Mouse (Mus musculus): Measurements from ENCODE around the gene Ube4b.
A peak's percentile ranks its signal among the peaks of the same experiment; 100 is the strongest.
"Not testable (repeated sequence)": the region's sequence is repeated elsewhere in the genome, so short reads cannot be mapped to it uniquely, and the experiment has no call there.

Gene Ube4b

DNA sequence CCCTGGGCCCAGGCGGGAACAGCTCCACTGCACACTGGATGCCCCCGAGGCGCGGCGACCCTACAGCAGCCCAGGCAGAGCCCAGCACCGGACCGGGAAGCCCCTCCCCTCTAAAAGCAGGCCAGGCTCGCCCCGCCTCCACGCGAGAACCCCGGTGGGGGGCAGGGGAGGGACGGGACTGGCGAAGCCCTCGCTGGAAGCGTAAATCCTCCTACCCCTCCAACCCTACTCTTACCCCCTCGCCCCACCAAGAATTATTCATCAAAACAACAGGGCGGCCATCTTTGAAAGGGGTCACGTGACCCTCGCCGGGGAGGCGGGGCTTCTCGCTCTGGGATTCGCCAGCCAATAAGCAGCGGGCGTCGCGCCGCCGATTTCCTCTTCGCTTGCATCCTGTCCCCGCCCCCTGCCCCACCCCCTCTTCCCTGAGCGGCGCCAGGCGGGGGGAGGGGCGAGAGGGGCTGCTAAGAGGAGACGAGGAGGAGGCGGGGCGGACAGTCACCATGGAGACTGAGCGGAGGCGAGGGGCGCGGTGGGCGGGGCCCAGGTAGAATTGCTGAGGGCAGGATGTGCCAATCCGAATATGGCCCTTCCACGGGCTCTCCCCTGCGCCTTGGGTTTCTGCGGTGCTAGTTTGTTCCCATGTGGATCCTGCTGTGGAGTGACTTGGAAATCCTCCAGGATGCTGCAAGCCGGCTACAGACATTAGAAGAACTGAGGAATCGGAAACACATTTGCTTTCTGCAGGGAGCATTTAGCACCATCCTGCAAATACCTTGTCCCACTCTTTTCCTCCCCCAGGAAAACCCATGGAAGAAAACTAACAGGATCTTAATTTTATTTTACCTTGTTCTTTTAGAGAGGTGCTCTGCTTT is at the start of gene Ube4b:
Gene Ube4b (minus strand): TSS at position 425 of the 875 bp plus-strand sequence.
- DNase-seq (ENCODE audit: low spot score) = peak; percentile 99

DNA sequence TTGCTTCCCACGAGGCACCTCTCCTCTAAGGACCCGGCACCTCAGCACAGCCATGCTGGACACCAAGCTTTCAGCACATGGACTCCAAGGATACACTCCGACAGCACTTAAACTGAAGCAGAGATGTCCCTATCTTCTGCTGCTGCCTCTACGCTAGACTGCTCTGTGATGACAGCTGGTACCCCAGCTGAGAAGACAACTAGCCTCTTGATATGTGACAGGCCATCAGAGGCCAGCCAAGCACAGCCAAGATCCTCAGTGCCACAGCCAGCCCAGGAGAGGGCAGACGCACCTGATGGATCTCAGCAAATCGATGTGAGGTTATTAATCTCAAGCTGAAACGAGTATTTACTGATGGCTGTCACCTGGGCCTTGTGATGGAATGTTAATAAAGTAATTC is 48.5 kb upstream of the Ube4b start:
- DNase-seq (ENCODE audit: low spot score) = no peak

DNA sequence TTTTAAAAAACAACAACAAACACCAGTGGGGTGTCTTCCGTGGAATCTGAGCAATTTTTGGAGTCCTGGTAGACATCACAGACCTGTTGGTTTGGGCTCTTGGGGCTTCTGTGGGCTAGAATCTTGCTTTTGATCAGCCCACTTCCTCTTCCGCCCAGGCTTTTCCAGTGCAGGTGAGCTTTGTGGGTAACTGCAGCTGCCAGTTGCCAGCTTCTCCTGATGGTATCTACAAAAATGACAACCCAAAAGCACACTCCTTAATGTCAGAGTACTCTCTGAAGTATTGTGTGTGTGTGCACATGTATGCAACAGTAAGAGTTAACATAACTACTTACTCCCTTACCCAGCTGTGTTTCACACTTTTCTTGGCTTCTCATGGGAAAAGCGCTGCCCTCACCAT is 43.0 kb upstream of the Ube4b start:
- DNase-seq (ENCODE audit: low spot score) = no peak

DNA sequence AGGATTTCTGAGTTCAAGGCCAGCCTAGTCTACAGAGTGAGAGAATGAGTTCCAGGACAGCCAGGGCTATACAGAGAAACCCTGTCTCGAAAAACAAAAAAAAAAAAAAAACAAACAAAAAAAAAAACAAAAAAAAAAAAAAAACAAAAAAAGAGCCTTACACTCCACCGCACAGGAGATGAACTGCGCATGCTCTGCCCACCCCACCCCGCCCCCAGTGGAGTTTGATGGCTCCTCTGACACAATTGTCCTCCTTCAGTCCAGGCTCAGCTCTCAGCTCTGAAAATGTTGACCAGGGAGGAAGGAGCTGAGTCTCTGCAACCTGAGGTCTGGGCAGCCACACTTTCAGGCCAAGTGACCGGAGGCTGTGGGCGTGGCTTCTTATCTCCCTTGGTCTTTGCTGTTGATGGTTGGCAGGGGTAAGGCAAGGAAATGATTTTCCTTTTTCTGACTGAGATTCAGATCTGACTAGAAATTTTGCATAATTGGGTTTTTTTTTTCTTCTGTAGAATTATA is 36.9 kb upstream of the Ube4b start:
- no peak for DNase-seq (ENCODE audit: low spot score)

DNA sequence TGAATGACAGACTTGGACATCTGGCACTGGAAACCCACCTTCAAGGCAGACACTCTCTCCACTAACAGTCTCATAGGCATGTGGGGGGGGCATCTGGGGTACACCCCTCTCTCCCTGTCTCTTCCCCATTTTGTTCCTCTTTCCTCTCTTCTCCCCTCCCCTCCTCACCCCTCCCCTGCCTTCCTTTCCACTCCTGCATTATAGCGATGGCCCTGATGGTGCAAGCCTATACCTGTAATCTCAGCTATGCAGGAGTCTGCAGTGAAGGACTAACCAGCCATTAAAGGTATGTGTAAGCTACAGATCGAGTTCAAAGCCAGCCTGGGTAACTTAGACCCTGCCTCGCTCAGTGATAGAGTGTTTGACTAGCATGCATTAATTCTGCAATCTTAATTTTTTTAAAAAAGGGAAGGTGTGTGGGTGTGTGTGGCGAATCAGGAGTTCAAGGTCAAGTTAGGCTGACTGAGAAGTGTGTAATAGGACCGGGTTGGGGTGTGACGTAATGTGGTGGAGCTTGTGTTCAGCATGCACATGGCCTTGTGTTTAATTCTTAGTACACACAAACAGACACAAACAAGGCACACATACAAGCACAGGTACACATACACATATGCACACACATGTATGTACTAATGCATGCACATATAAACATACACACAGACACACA is 35.9 kb upstream of the Ube4b start:
- no peak for DNase-seq (ENCODE audit: low spot score)

DNA sequence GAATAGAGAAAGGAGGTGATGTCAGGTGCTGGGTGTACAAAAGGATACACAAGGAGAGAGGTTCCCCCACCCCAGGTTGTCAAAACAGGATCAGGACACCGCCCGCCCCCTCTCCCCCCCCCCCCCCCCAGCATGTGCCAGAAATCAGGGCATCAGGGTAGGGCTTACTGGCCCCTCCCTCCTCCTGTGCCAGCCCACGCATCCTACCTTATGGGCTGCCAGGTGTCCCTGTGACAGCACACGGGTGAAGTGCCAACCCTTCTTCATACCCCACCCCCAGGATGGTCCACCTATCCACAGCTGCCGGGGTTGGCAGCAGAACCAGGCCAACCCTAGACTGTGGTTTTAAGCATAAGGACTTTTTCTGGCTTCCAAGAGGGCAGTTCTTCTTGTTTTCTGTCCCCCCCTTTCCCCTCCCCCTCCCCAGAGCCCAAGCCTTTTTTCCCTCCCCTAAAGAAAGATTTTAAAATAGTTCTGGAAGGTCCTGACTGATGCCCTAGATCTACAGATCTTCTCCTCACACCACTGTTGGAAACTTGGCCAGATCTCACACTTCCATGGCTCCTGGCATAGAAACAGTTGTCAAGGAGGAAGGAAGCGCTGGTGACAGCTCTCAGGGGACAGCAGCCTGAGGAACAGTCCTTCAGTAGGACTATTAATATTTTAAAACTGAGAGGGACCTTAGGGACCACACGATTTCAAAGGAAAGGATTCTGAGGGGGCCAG is 35.2 kb upstream of the Ube4b start:
- no peak for DNase-seq (ENCODE audit: low spot score)

DNA sequence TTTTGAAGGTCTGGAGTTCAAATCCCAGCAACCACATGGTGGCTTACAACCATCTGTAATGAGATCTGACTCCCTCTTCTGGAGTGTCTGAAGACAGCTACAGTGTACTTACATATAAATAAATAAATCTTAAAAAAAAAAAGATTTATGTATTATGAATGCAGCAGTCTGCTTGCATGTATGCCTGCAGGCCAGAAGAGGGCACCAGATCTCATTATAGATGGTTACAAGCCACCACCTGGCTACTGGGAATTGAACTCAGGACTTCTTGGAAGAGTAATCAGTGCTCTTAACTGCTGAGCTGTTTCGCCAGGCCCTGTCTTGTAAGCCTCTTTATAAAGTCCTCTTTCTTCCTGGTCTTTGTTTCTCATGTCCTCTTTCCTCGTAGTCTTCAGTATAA is 33.9 kb upstream of the Ube4b start:
- not testable (repeated sequence) for DNase-seq (ENCODE audit: low spot score)

DNA sequence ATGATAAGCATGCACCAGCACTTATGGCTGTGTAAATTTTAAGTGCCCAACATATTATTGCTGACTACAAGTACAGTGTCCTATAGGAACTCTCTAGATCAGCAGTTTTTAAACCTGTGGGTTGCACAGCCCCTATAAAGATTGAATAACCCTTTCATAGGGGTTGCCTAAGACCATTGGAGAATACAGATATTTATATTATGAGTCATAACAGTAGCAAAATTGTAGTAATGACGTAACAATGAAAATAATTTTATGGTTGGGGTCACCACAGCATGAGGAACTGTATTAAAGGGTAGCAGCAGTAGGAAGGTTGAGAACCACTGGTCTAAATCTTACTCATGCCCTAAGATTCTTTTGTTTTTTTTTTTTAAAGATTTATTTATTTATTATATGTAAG is 32.9 kb upstream of the Ube4b start:
- no peak for DNase-seq (ENCODE audit: low spot score)

DNA sequence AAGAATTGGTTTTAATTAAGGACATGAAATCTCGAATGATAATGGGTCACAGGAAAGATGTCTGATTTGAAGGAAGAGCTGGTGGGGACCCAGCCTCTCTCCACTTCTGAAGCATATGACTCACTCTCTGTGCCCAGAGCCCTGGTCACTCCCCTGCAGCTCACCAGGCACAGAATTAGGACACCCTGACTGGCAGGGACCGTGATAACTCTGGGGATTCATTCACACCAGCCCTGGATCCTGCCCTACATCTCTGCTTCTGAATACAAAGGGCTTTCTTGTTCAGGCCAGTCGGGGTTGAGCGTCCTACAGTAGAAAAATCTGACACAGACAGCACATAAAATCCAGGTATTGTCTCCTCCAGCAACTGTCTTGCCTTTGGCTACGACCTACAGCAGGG is 32.0 kb upstream of the Ube4b start:
- no peak for DNase-seq (ENCODE audit: low spot score)

DNA sequence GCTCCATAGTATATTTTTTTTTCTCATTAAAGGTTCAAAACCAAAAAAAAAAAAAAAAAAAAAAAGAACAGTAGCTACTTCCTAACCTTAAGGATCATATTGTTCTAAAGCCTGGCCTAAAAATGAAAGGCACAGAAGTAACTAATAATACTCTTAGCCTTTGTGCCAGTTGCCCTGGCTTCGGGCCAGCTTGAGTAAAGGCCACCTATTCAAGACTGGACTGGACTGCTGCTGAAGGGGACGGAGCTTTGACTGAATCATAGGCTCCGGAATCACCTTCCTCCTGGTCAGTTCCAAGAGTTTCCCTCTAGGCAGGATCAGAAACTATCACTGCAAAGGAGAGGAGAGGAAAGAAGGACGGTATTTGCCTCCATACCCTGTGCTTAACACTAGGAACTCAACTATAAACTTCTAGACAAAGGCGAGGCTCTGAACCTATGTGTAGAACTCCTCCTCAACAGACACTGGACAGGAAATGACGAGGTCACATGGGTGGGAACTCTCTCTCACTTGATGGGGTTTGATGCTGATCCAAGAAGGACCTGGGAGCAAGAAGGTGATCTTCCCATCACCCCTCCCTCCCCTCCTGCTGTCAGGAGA is 31.4 kb upstream of the Ube4b start:
- no peak for DNase-seq (ENCODE audit: low spot score)

DNA sequence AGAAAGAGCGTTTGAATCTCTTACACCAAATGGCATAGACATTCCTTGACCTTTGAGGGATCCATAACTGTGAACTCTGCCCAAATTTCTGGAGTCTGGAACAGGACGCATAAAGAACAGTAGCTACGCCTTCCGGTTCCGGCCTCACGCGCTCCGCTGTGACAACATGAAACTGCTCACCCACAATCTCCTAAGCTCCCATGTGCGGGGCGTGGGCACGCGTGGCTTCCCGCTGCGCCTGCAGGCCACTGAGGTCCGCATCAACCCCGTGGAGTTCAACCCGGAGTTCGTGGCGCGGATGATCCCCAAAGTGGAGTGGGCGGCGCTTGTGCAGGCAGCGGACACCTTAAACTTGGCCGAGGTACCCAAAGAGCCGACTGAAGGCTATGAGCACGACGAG is 30.6 kb upstream of the Ube4b start:
- not testable (repeated sequence) for DNase-seq (ENCODE audit: low spot score)

DNA sequence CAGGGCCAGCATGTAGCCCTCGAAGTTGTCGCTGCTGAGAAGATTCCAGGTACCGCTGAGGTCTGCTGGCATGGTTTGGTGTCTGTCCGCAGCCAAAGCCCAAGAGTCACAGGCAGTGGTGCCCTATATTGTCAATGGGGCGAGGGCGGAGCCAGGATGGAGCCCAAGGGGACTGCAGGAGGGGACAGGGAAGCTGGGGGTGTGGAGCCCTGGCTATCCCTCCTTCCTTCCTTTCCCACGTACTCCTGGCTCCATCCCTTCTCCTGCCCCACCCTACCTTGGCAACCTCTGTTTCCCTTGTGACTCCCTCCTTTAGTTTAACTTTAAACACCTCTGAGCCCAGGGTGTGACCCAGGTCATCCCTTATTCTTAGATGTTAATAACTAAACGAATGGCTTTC is 28.3 kb upstream of the Ube4b start, which contains the start of gene Rbp7:
Gene Rbp7 (minus strand): TSS at position 100 of the 400 bp plus-strand sequence.
- no peak for DNase-seq (ENCODE audit: low spot score)

DNA sequence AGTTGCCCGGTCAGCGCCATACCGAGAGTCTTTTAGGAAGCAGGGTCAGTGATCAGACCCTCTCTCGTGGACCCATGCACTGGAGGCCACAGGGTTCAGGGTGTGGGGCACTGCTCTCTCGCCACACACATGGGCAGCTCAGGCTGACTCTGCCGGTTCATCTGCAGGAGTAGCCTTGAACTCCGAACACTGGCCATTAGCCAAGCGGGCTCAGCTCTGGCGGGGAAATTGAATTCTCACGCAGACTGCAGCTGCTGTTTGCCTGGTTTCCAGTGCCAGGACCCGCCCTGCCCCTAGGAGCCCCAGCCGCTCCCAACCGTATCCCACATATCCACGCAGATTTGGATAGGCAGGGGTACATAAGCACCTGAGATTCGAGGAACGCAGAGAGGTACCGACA is 27.7 kb upstream of the Ube4b start:
- DNase-seq (ENCODE audit: low spot score) = no peak

DNA sequence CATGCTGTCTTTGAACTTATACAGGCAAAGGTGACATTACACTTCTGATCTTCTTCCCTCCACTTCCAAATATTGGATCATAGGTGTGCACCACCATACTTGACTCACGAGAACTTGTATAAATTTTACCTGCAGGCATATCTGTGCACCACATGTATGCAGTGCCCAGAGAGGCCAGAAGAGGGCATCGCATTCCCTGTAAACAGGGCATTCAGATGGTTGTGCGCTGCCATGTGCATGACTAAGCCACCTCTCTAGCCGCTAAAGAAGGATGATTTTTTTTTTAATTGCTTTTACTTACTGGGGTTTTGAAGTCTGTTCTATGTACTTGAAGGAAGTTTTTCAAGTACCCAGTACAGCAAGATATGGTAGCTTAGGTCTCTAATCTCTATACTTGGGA is 27.1 kb upstream of the Ube4b start:
- no peak for DNase-seq (ENCODE audit: low spot score)

DNA sequence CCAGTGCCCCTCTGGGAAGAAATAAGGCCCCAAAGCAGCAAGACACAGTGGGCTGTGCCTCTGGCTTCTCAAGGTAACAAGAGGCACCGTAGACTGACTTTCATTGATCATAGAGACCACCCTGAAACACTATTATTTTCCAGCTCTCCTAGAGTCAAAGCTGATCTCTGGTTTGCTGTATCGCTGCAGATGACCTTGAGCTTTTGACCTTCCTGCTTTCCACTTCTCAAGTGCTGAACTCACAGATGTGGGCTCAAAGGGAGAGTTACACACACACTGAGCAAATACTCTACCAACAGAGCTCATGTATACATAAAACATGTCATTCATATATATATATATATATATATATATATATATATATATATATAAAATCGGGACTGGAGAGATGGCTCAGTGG is 24.1 kb upstream of the Ube4b start:
- DNase-seq (ENCODE audit: low spot score) = no peak

DNA sequence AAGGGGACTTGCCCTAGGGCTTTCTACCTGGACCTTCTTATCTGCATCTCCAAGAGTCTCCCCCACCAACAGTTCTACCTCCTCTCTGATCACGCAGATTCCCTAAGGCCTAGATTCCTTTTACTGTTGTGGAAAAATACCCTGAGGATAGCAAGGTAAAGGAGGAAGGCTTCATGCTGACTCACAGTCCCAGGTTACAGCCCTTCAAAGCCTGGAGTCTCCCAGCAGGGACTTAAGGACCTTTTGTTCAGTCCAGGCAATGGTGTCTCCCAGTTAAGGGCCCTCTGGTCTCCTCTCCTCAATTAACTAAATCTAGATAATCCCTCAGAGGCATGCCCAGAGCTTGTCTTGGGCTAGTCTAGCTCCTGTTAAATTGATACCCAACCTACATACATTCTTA is 19.8 kb upstream of the Ube4b start:
- no peak for DNase-seq (ENCODE audit: low spot score)

DNA sequence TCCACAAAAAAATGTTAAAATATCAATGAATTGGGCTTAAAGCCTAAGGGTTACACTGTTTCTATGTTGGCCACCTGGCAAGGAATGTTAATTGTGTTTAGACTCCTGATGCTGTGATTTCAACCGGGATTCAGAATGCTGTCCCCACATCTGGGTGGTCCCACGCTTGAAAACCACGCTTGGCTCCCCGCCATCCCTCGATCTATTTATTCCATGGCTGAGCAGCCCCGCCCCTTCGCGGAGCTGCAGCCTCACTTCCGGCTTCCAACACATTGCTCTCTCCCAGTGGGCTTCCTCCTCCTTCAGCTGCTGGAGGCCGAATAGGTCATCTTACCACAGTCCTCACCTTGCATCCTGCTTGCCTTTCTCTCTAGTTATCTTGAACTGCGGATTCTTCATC is 19.3 kb upstream of the Ube4b start:
- DNase-seq (ENCODE audit: low spot score) = peak; percentile 41

DNA sequence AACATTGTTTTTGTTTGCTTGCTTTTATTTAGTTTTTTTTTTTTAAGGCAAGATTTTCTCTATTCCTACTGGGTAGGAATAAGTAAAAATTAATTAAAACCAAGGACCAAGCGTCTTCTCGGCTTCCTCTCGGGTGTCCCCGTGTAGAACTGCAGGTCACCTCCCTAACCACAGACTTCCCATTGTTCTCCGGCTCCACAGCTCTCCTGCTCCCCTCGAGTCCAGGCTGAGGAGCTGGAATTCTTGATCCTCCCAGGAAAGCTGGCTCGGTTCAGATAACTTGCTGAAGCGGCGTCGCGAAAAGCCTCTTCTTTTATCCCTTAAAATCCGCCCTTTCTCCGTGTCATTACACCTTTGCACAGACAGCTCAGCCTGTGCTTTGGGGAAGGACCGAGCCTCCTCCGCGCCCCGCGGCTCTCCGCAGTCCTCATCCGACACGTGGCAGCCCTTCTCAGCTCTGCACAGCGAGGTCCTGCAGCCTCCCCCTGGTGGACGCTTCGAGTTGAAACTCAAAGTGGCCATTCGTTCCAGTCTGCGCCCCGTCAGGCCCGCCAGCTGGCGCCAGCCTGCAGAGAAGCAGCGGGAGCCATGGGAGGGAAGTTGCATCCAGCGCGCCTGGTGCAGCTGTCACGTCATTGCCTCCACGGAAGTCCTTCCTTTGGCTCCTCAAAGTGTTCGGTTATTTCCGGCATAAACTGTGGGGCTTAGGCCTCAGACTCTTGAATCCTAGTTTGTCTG is 18.6 kb upstream of the Ube4b start:
- peak; percentile 85 for DNase-seq (ENCODE audit: low spot score)

DNA sequence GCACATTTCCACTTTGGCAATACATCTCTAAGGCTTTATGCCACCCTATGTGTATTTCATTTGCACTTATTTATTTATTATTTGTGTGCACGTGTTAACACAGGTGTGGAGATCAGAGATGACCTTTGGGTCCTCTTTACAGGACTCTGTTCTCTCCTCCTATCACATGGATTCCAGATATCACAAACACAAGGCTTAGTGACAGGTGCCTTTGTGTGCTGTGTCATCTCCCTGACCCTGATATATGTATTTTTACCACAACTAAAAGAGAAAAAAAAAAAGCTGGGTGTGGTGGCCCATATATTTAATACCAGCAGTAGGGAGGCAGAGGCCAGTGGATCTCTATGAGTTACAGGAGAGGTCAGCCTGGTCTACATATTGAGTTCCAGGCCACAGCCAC is 17.9 kb upstream of the Ube4b start:
- DNase-seq (ENCODE audit: low spot score) = no peak

DNA sequence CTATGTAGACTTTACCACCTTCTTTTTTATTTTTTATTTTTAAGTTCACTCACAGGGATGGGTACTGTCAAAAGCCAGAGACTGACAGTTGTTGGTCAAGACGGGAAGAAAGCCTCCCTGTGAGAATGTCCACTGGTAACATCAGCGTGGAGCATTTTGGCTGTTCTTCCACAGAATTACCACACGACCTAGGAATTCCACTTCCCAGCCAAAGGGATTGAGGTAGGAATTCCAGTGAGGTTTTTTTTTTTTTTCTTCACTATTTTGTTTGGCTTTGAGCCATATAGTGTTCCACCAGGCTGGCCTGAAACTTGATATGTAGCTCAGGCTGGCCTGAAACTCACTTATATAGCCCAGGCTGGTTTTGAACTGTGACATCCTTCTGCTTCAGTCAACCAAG is 15.9 kb upstream of the Ube4b start:
- no peak for DNase-seq (ENCODE audit: low spot score)

DNA sequence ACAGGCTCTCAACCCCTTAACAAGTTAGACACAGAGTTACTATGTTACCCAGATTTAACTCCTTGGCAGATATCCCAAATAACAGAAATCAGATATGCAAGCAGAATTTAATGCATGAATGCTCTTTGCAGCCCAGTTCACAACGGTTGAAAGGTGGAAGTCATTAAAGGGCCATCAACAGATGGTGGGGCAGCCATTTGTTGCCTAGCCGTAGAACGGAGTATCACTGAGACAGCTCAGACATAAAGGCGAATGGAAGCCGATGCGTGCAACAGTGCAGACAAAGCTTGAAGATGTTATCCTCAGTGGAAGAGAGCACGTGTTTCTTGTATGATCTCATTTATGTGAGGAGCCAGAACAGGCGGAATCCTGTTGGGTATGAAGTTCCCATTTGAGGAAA is 14.0 kb upstream of the Ube4b start:
- DNase-seq (ENCODE audit: low spot score) = no peak

DNA sequence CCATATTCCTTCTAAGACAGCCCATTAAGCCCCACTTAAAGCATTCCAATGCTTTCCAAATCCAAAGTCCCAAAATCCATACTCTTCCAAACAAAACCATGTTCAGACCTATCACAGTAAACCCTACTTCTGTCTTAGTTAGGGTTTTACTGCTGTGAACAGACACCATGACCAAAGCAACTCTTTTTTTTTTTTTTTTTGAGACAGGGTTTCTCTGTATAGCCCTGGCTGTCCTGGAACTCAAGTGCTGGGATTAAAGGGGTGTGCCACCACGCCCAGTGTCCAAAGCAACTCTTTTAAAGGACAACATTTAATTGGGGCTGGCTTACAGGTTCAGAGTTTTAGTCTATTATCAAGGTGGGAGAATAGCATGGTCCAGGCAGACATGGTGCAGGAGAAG is 5.3 kb upstream of the Ube4b start:
- DNase-seq (ENCODE audit: low spot score) = not testable (repeated sequence)
